Mouse (Mus musculus): ENCODE results near the gene Psmb7. TPM values are rescaled to one million over a fixed set of nuclear protein-coding genes. Genes with fewer than 3 reads are reported as not detected.

Psmb7 gene
- total and polyA plus RNA-seq, 3 experiments: 129 to 247 (median 220) TPM

DNA sequence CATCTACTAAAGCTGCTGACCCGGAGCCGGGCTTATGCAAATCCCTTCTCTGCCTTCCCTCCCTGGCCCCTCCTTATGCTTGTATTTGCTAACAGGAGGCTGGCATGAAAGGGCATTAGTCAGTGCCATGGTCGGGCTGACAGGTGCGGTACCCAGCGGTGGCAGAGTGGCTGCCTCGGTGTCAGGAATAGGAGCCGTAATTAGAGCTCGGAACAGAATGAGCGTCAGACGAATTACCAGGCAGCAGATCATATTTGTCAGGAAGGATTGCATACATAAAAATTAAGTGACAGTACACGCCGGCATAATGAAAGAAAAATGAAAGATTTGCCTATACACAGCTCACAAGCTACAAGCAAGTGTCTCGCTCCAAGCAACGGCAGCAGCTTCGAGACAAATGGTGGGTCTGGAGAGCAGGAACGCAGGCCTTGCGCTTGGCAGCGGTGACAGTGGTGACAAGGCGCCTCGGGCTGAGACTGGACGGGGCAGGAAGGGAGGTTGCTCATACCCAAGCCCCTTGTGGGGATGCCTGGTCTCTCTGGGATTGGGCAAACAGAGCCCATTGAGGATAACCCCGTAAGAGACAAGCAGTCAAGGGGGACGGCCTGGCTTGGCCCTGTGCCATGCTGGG is 71.8 kb downstream of the Psmb7 start:
- Histone ChIP-seq H3K4me1 (ENCODE audit: control insufficient read depth, insufficient read depth, low read length) (no peaks in the 10 kb centered on the region), H3K79me2 (replicated peaks; ENCODE audit: control insufficient read depth, insufficient read depth, low read length) (no peaks in the 10 kb centered on the region), H3K27ac (no peak overlapping the region), H3K36me3 (ENCODE audit: control insufficient read depth, insufficient read depth, low read length) (no peaks in the 10 kb centered on the region), H3K9ac (ENCODE audit: low read depth, low read length) (no peak overlapping the region), H3K4me3 (no peak overlapping the region), H3K27me3 (ENCODE audit: control insufficient read depth, insufficient read depth, low read length) (no peaks in the 10 kb centered on the region)
- no peak for TF ChIP-seq CTCF (IDR thresholded peaks at IDR 0.05)
- TF ChIP-seq EP300 (IDR thresholded peaks at IDR 0.05; ENCODE audit: insufficient read depth, low read depth, low read length): no peak
- WGBS: 89% methylated on average over 23 of the region's 23 CpGs
- intact Hi-C loops (cut with DNase I): no loop called here
- DNase-seq: no peak

- DNase-seq: no peak
- no peak overlapping the region for H3K4me3 ChIP-seq
- H3K27me3 ChIP-seq (ENCODE audit: control insufficient read depth, insufficient read depth, low read length): no peaks in the 10 kb centered on the region
- H3K4me1 ChIP-seq (ENCODE audit: control insufficient read depth, insufficient read depth, low read length): no peaks in the 10 kb centered on the region
- no peak overlapping the region for H3K9ac ChIP-seq (ENCODE audit: low read depth, low read length)
- whole genome bisulfite sequencing: 81% methylated on average over 4 of the region's 4 CpGs
- H3K36me3 ChIP-seq (ENCODE audit: control insufficient read depth, insufficient read depth, low read length): no peaks in the 10 kb centered on the region
- H3K27ac ChIP-seq: no peak overlapping the region
- no peaks in the 10 kb centered on the region for H3K79me2 ChIP-seq (replicated peaks; ENCODE audit: control insufficient read depth, insufficient read depth, low read length)
- TF ChIP-seq POLR2A (IDR thresholded peaks at IDR 0.05; ENCODE audit: insufficient read depth, low read depth, low read length) (no peak), EP300 (IDR thresholded peaks at IDR 0.05; ENCODE audit: insufficient read depth, low read depth, low read length) (no peak), CTCF (IDR thresholded peaks at IDR 0.05) (no peak)
- intact Hi-C loops (cut with DNase I): no loop called here
Observed at GRCm38 (mm10) chr2:38562596-38562995, 81.3 kb downstream of the Psmb7 start.

- no peaks in the 10 kb centered on the region for H3K36me3 ChIP-seq (ENCODE audit: control insufficient read depth, insufficient read depth, low read length)
- H3K9ac ChIP-seq (ENCODE audit: low read depth, low read length): no peak overlapping the region
- H3K4me3 ChIP-seq: no peak overlapping the region
- H3K79me2 ChIP-seq (replicated peaks; ENCODE audit: control insufficient read depth, insufficient read depth, low read length): no peaks in the 10 kb centered on the region
- no peaks in the 10 kb centered on the region for H3K27me3 ChIP-seq (ENCODE audit: control insufficient read depth, insufficient read depth, low read length)
- 79% methylated on average over 17 of the region's 17 CpGs for WGBS
- intact Hi-C loops (cut with DNase I): no loop called here
- TF ChIP-seq POLR2A (IDR thresholded peaks at IDR 0.05; ENCODE audit: insufficient read depth, low read depth, low read length): no peak
- TF ChIP-seq EP300 (IDR thresholded peaks at IDR 0.05; ENCODE audit: insufficient read depth, low read depth, low read length): no peak
- no peak for TF ChIP-seq CTCF (IDR thresholded peaks at IDR 0.05)
- no peak overlapping the region for H3K27ac ChIP-seq
- no peaks in the 10 kb centered on the region for H3K4me1 ChIP-seq (ENCODE audit: control insufficient read depth, insufficient read depth, low read length)
- DNase-seq: no peak
Observed at GRCm38 (mm10) chr2:38560296-38561227, 83.3 kb downstream of the Psmb7 start.

DNA sequence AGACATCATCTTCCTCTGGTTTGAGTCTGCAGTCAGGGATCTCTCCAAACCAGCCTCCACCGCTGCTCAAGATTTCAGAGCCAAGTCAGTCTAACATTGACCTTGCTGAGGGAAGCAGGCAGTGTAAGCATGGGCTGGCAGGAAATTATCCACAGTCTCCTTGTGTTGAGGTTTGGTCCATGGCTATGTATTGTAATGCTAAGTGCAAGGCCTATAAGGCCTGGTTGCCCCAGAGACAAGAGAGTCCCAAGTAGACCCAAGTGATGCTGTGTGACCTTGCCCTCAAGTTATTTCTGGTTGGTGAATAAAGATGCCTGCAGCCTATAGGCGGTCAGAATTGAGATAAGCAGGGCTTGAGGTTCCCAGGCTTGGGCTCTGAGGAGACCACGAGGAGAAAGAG is 87.2 kb downstream of the Psmb7 start:
- Histone ChIP-seq H3K27me3 (ENCODE audit: control insufficient read depth, insufficient read depth, low read length) (no peaks in the 10 kb centered on the region), H3K79me2 (replicated peaks; ENCODE audit: control insufficient read depth, insufficient read depth, low read length) (no peaks in the 10 kb centered on the region), H3K4me3 (no peak overlapping the region), H3K36me3 (ENCODE audit: control insufficient read depth, insufficient read depth, low read length) (no peaks in the 10 kb centered on the region), H3K27ac (no peak overlapping the region), H3K9ac (ENCODE audit: low read depth, low read length) (no peak overlapping the region), H3K4me1 (ENCODE audit: control insufficient read depth, insufficient read depth, low read length) (no peaks in the 10 kb centered on the region; the same call in 1 of the 2 replicates)
- DNase-seq: no peak
- TF ChIP-seq EP300 (IDR thresholded peaks at IDR 0.05; ENCODE audit: insufficient read depth, low read depth, low read length) (no peak), POLR2A (IDR thresholded peaks at IDR 0.05; ENCODE audit: insufficient read depth, low read depth, low read length) (no peak), CTCF (IDR thresholded peaks at IDR 0.05) (no peak)
- intact Hi-C loops (cut with DNase I): no loop called here
- 80% methylated on average over 3 of the region's 3 CpGs for WGBS

DNA sequence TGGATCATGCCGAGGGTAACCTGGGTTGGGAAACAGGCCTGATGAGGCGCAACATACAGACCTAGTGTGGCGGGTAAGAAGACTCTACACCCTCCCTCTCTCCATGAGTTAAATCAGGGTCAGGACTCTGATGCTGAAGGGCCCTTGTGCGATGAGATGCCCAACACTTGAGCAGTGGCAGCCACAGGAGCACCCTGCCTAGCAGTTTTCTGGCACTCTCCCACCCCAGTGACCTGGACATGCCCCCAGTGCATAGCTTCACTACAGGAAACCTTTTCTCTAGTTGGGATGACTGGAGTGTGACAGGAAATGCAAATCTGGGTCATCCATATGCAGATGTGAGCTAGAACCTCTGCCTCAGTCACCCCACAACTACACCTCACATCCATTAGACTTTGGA is 88.2 kb downstream of the Psmb7 start:
- Histone ChIP-seq H3K9ac (ENCODE audit: low read depth, low read length) (no peak overlapping the region), H3K4me3 (no peak overlapping the region), H3K4me1 (ENCODE audit: control insufficient read depth, insufficient read depth, low read length) (no peaks in the 10 kb centered on the region; the same call in 1 of the 2 replicates), H3K27ac (no peak overlapping the region), H3K79me2 (replicated peaks; ENCODE audit: control insufficient read depth, insufficient read depth, low read length) (no peaks in the 10 kb centered on the region), H3K36me3 (ENCODE audit: control insufficient read depth, insufficient read depth, low read length) (no peaks in the 10 kb centered on the region), H3K27me3 (ENCODE audit: control insufficient read depth, insufficient read depth, low read length) (no peaks in the 10 kb centered on the region)
- WGBS: 90% methylated on average over 4 of the region's 4 CpGs
- DNase-seq: no peak
- TF ChIP-seq EP300 (IDR thresholded peaks at IDR 0.05; ENCODE audit: insufficient read depth, low read depth, low read length) (no peak), POLR2A (IDR thresholded peaks at IDR 0.05; ENCODE audit: insufficient read depth, low read depth, low read length) (no peak), CTCF (IDR thresholded peaks at IDR 0.05) (no peak)
- intact Hi-C loops (cut with DNase I): no loop called here
